ENCODE assay signal across 22 mouse cellular contexts in the genomic region with DNA sequence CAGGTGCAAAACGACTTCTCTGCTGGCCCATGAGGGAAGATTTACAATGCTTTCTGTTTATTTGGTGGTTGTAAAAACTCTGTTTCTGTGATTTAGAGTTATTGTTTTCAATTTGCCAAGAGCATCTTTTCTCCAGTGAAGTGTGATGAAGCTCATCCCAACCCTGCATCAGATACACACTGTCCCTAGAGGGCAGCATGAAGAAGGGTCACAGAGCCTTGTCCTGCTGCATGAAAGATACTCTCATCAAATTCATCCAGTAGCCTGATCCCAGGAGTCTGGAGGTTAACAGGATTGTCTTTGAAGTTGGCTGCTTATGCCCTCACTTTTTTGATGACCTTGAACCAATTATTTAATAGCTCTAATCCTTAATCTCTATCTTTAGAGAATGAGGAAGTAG.
DNase-seq lines count a peak whose midpoint lies in the region; ATAC-seq and TF ChIP-seq lines count a peak whose summit lies in the region.
"Had no signal": no experiment of that assay in that cellular context is flagged by ENCODE, and none has a peak within 500 bp of the region (broad histone marks: within the 10 kb centered on the region; RNA-seq: fewer than 3 reads in every experiment).

No protein-coding gene starts in this region.

- TF ChIP-seq EP300 in liver, postnatal 0 days (IDR thresholded peaks at IDR 0.05; ENCODE audit: low read depth): no peak

- DNase-seq in adrenal gland, adult (ENCODE audit: inconsistent age in 2 of 2, low spot score in 1 of 2): peak; percentile 27 to 70
- DNase-seq in adrenal gland, postnatal 4 days (ENCODE audit: low spot score in 2 of 2): no peak
- peak; percentile 64 for DNase-seq in heart, adult 11 months
- no peak for DNase-seq in heart, postnatal 4 days
- no peak for DNase-seq in liver, postnatal 0 days
- DNase-seq in liver, embryonic 11.5 days (ENCODE audit: low spot score): no peak
- DNase-seq in retina, postnatal 1 day: peak; percentile 33
- DNase-seq: gastrocnemius, postnatal 10 days; heart, postnatal 36 days; kidney, postnatal 14 days; lung, postnatal 14 days; right cerebral cortex, adult 18-20 months; spleen, adult 18-20 months had no signal

- no peaks in the 10 kb centered on the region for H3K4me1 ChIP-seq in liver, postnatal 0 days (ENCODE audit: insufficient read depth)
- H3K4me1 ChIP-seq in liver, embryonic 11.5 days (replicated peaks; ENCODE audit: control insufficient read depth, insufficient read depth, low read length): no peaks in the 10 kb centered on the region
- no peaks in the 10 kb centered on the region for H3K4me1 ChIP-seq in forebrain, embryonic 16.5 days (replicated peaks; ENCODE audit: control insufficient read depth, insufficient read depth, low read length)
- H3K4me1 ChIP-seq: embryonic facial prominence, embryonic 10.5 days; midbrain, embryonic 12.5 days; stomach, embryonic 15.5 days had no signal

- no peak overlapping the region for H3K27ac ChIP-seq in liver, postnatal 0 days (ENCODE audit: low read depth)
- H3K27ac ChIP-seq in liver, embryonic 11.5 days (ENCODE audit: low read depth, low read length): no peak overlapping the region
- no peak overlapping the region for H3K27ac ChIP-seq in forebrain, embryonic 16.5 days (ENCODE audit: low read length)
- H3K27ac ChIP-seq: embryonic facial prominence, embryonic 10.5 days; liver, embryonic 14.5 days; midbrain, embryonic 12.5 days; stomach, embryonic 15.5 days had no signal

- TF ChIP-seq CTCF in liver, postnatal 0 days (IDR thresholded peaks at IDR 0.05; ENCODE audit: low read depth): 0 out of 2 replicates have a peak, but pooled peaks have one; percentile 10

- H3K9ac ChIP-seq in liver, postnatal 0 days (replicated peaks): no peak overlapping the region
- H3K9ac ChIP-seq in liver, embryonic 11.5 days (ENCODE audit: low read depth, low read length): no peak overlapping the region
- no peak overlapping the region for H3K9ac ChIP-seq in forebrain, embryonic 16.5 days (replicated peaks; ENCODE audit: low read depth, low read length)
- H3K9ac ChIP-seq: liver, embryonic 14.5 days; midbrain, embryonic 12.5 days; stomach, embryonic 15.5 days had no signal

- WGBS in liver, postnatal 0 days (ENCODE audit: insufficient replicate concordance): 27% methylated on average over 1 of the region's 1 CpGs
- WGBS in liver, embryonic 11.5 days: 38% methylated on average over 1 of the region's 1 CpGs
- WGBS in forebrain, embryonic 16.5 days: 28% methylated on average over 1 of the region's 1 CpGs

- H3K4me3 ChIP-seq in liver, postnatal 0 days (ENCODE audit: low read depth, low read length): no peak overlapping the region
- no peak overlapping the region for H3K4me3 ChIP-seq in liver, embryonic 11.5 days (ENCODE audit: low read depth, low read length)
- H3K4me3 ChIP-seq in forebrain, embryonic 16.5 days (replicated peaks; ENCODE audit: low read length): no peak overlapping the region
- H3K4me3 ChIP-seq: embryonic facial prominence, embryonic 10.5 days; midbrain, embryonic 12.5 days; myocyte; stomach, embryonic 15.5 days had no signal

- H3K36me3 ChIP-seq in liver, postnatal 0 days (replicated peaks; ENCODE audit: insufficient read depth, low read length): no peaks in the 10 kb centered on the region
- H3K36me3 ChIP-seq in liver, embryonic 11.5 days (ENCODE audit: control insufficient read depth, insufficient read depth, low read length): no peaks in the 10 kb centered on the region
- H3K36me3 ChIP-seq in forebrain, embryonic 16.5 days (ENCODE audit: control insufficient read depth, insufficient read depth): no peaks in the 10 kb centered on the region
- H3K36me3 ChIP-seq: embryonic facial prominence, embryonic 10.5 days; midbrain, embryonic 12.5 days; stomach, embryonic 15.5 days had no signal

- no peak for ATAC-seq in liver, postnatal 0 days
- no peak for ATAC-seq in liver, embryonic 11.5 days (replicated peaks; ENCODE audit: low FRiP score)
- no peak for ATAC-seq in forebrain, embryonic 16.5 days
- ATAC-seq: activated CD4-positive, CD25-positive, alpha-beta regulatory T cell, adult 4 months; inflammation-experienced regulatory T-cells, adult 6 months had no signal

- H3K27me3 ChIP-seq in liver, postnatal 0 days (ENCODE audit: insufficient read depth, low read length): no peaks in the 10 kb centered on the region
- no peaks in the 10 kb centered on the region for H3K27me3 ChIP-seq in liver, embryonic 11.5 days (replicated peaks; ENCODE audit: control insufficient read depth, insufficient read depth, low read length)
- no peaks in the 10 kb centered on the region for H3K27me3 ChIP-seq in forebrain, embryonic 16.5 days (replicated peaks; ENCODE audit: control insufficient read depth, insufficient read depth, low read length)
- H3K27me3 ChIP-seq: midbrain, embryonic 12.5 days; stomach, embryonic 15.5 days had no signal

- H3K9me3 ChIP-seq in liver, postnatal 0 days (ENCODE audit: low read length): no peaks in the 10 kb centered on the region
- H3K9me3 ChIP-seq in liver, embryonic 11.5 days (ENCODE audit: control insufficient read depth, low read length): no peaks in the 10 kb centered on the region
- no peaks in the 10 kb centered on the region for H3K9me3 ChIP-seq in forebrain, embryonic 16.5 days (ENCODE audit: control insufficient read depth, low read length)
- H3K9me3 ChIP-seq: embryonic facial prominence, embryonic 10.5 days; midbrain, embryonic 12.5 days; stomach, embryonic 15.5 days had no signal

- no peak overlapping the region for H3K4me2 ChIP-seq in liver, postnatal 0 days (ENCODE audit: low read depth, low read length)
- no peak overlapping the region for H3K4me2 ChIP-seq in liver, embryonic 11.5 days
- no peak overlapping the region for H3K4me2 ChIP-seq in forebrain, embryonic 16.5 days (ENCODE audit: low read length)
- H3K4me2 ChIP-seq: heart, embryonic 11.5 days; midbrain, embryonic 12.5 days; stomach, embryonic 15.5 days had no signal

Comparison
In these comparisons a context has a peak if more than half of its experiments do, and no peak if none do; other contexts are left out.
1. DNase-seq: peak in adrenal gland, adult (2 of 2), heart, adult 11 months (single experiment) and retina, postnatal 1 day (single experiment); none in adrenal gland, postnatal 4 days (0 of 2), heart, postnatal 4 days (single experiment), liver, postnatal 0 days (single experiment) and liver, embryonic 11.5 days (single experiment).